Mouse (Mus musculus): ENCODE measurements at regions not wholly inside any gene's neighbourhood (a gene's known extent, or its start where the extent isn't known, plus 50 kb on each side); places are given as distances from the start of the nearest gene placed in this dataset.

GRCm38 (mm10) chr5:111789904-111790303 is 56.2 kb downstream of the Gm26897 start:
- no peaks in the 10 kb centered on the region for H3K36me3 ChIP-seq (ENCODE audit: control insufficient read depth, insufficient read depth, low read length, poor library complexity, severe bottlenecking)

GRCm38 (mm10) chr5:111790527-111790926 is 56.8 kb downstream of the Gm26897 start:
- DNase-seq (ENCODE audit: low read depth, low spot score) = no peak
- no peaks in the 10 kb centered on the region for H3K27me3 ChIP-seq (ENCODE audit: control insufficient read depth, insufficient read depth, low read length, poor library complexity, severe bottlenecking)
- no peaks in the 10 kb centered on the region for H3K36me3 ChIP-seq (ENCODE audit: control insufficient read depth, insufficient read depth, low read length, poor library complexity, severe bottlenecking)

More at GRCm38 (mm10) chr5:111789904-111790303, 56.2 kb downstream of the Gm26897 start:
- DNase-seq (ENCODE audit: low read depth, low spot score) = no peak
- no peaks in the 10 kb centered on the region for H3K27me3 ChIP-seq (ENCODE audit: control insufficient read depth, insufficient read depth, low read length, poor library complexity, severe bottlenecking)

- no peaks in the 10 kb centered on the region for H3K27me3 ChIP-seq (ENCODE audit: control insufficient read depth, insufficient read depth, low read length, poor library complexity, severe bottlenecking)
- no peak for DNase-seq (ENCODE audit: low read depth, low spot score)
- H3K36me3 ChIP-seq (ENCODE audit: control insufficient read depth, insufficient read depth, low read length, poor library complexity, severe bottlenecking) = no peaks in the 10 kb centered on the region
These were observed 57.4 kb downstream of the Gm26897 start for GRCm38 (mm10) chr5:111791089-111791561.

GRCm38 (mm10) chr5:111792746-111793145 is 59.0 kb downstream of the Gm26897 start:
- Histone ChIP-seq H3K27me3 (ENCODE audit: control insufficient read depth, insufficient read depth, low read length, poor library complexity, severe bottlenecking) (no peaks in the 10 kb centered on the region), H3K36me3 (ENCODE audit: control insufficient read depth, insufficient read depth, low read length, poor library complexity, severe bottlenecking) (no peaks in the 10 kb centered on the region)
- DNase-seq (ENCODE audit: low read depth, low spot score) = no peak

- Histone ChIP-seq H3K27me3 (ENCODE audit: control insufficient read depth, insufficient read depth, low read length, poor library complexity, severe bottlenecking) (no peaks in the 10 kb centered on the region), H3K36me3 (ENCODE audit: control insufficient read depth, insufficient read depth, low read length, poor library complexity, severe bottlenecking) (no peaks in the 10 kb centered on the region)
- no peak for DNase-seq (ENCODE audit: low read depth, low spot score)
These were observed 59.5 kb downstream of the Gm26897 start for GRCm38 (mm10) chr5:111793178-111793577.

GRCm38 (mm10) chr5:111796889-111797288 is 63.2 kb downstream of the Gm26897 start:
- H3K36me3 ChIP-seq (ENCODE audit: control insufficient read depth, insufficient read depth, low read length, poor library complexity, severe bottlenecking) = no peaks in the 10 kb centered on the region
- no peaks in the 10 kb centered on the region for H3K27me3 ChIP-seq (ENCODE audit: control insufficient read depth, insufficient read depth, low read length, poor library complexity, severe bottlenecking)
- DNase-seq (ENCODE audit: low read depth, low spot score) = no peak

GRCm38 (mm10) chr5:111799700-111800311 is 66.1 kb downstream of the Gm26897 start:
- H3K36me3 ChIP-seq (ENCODE audit: control insufficient read depth, insufficient read depth, low read length, poor library complexity, severe bottlenecking) = no peaks in the 10 kb centered on the region
- H3K27me3 ChIP-seq (ENCODE audit: control insufficient read depth, insufficient read depth, low read length, poor library complexity, severe bottlenecking) = no peaks in the 10 kb centered on the region
- DNase-seq (ENCODE audit: low read depth, low spot score) = no peak

GRCm38 (mm10) chr5:111800511-111800910 is 66.8 kb downstream of the Gm26897 start:
- Histone ChIP-seq H3K36me3 (ENCODE audit: control insufficient read depth, insufficient read depth, low read length, poor library complexity, severe bottlenecking) (no peaks in the 10 kb centered on the region), H3K27me3 (ENCODE audit: control insufficient read depth, insufficient read depth, low read length, poor library complexity, severe bottlenecking) (no peaks in the 10 kb centered on the region)
- DNase-seq (ENCODE audit: low read depth, low spot score) = no peak

- Histone ChIP-seq H3K27me3 (ENCODE audit: control insufficient read depth, insufficient read depth, low read length, poor library complexity, severe bottlenecking) (no peaks in the 10 kb centered on the region), H3K36me3 (ENCODE audit: control insufficient read depth, insufficient read depth, low read length, poor library complexity, severe bottlenecking) (no peaks in the 10 kb centered on the region)
- DNase-seq (ENCODE audit: low read depth, low spot score) = no peak
These were observed 67.3 kb downstream of the Gm26897 start for GRCm38 (mm10) chr5:111801051-111801450.

GRCm38 (mm10) chr5:111804542-111804941 is 70.8 kb downstream of the Gm26897 start:
- Histone ChIP-seq H3K36me3 (ENCODE audit: control insufficient read depth, insufficient read depth, low read length, poor library complexity, severe bottlenecking) (no peaks in the 10 kb centered on the region), H3K27me3 (ENCODE audit: control insufficient read depth, insufficient read depth, low read length, poor library complexity, severe bottlenecking) (no peaks in the 10 kb centered on the region)
- no peak for DNase-seq (ENCODE audit: low read depth, low spot score)

GRCm38 (mm10) chr5:111805150-111805549 is 71.4 kb downstream of the Gm26897 start:
- no peaks in the 10 kb centered on the region for H3K27me3 ChIP-seq (ENCODE audit: control insufficient read depth, insufficient read depth, low read length, poor library complexity, severe bottlenecking)
- DNase-seq (ENCODE audit: low read depth, low spot score) = no peak

GRCm38 (mm10) chr5:111805761-111806191 is 72.1 kb downstream of the Gm26897 start:
- H3K36me3 ChIP-seq (ENCODE audit: control insufficient read depth, insufficient read depth, low read length, poor library complexity, severe bottlenecking) = no peaks in the 10 kb centered on the region
- no peak for DNase-seq (ENCODE audit: low read depth, low spot score)
- H3K27me3 ChIP-seq (ENCODE audit: control insufficient read depth, insufficient read depth, low read length, poor library complexity, severe bottlenecking) = no peaks in the 10 kb centered on the region

More at GRCm38 (mm10) chr5:111805150-111805549, 71.4 kb downstream of the Gm26897 start:
- H3K36me3 ChIP-seq (ENCODE audit: control insufficient read depth, insufficient read depth, low read length, poor library complexity, severe bottlenecking) = no peaks in the 10 kb centered on the region

- Histone ChIP-seq H3K36me3 (ENCODE audit: control insufficient read depth, insufficient read depth, low read length, poor library complexity, severe bottlenecking) (no peaks in the 10 kb centered on the region), H3K27me3 (ENCODE audit: control insufficient read depth, insufficient read depth, low read length, poor library complexity, severe bottlenecking) (no peaks in the 10 kb centered on the region)
- no peak for DNase-seq (ENCODE audit: low read depth, low spot score)
These were observed 76.5 kb downstream of the Gm26897 start for GRCm38 (mm10) chr5:111810079-111810808.

GRCm38 (mm10) chr5:111812581-111812980 is 78.9 kb downstream of the Gm26897 start:
- DNase-seq (ENCODE audit: low read depth, low spot score) = no peak
- H3K27me3 ChIP-seq (ENCODE audit: control insufficient read depth, insufficient read depth, low read length, poor library complexity, severe bottlenecking) = no peaks in the 10 kb centered on the region
- no peaks in the 10 kb centered on the region for H3K36me3 ChIP-seq (ENCODE audit: control insufficient read depth, insufficient read depth, low read length, poor library complexity, severe bottlenecking)

GRCm38 (mm10) chr5:111813090-111813753 is 79.5 kb downstream of the Gm26897 start:
- H3K27me3 ChIP-seq (ENCODE audit: control insufficient read depth, insufficient read depth, low read length, poor library complexity, severe bottlenecking) = no peaks in the 10 kb centered on the region
- DNase-seq (ENCODE audit: low read depth, low spot score) = no peak
- no peaks in the 10 kb centered on the region for H3K36me3 ChIP-seq (ENCODE audit: control insufficient read depth, insufficient read depth, low read length, poor library complexity, severe bottlenecking)

Measured in splenic B cell, adult 2 months (primary cell).